Mouse (Mus musculus) layer of hippocampus, adult 9-11 months (tissue): ENCODE results near the gene Ermard.

Experiments used
- DNase-seq: peaks from one replicate; pipeline ENCODE4 v3.0.0; 2022

The Ermard gene

GRCm38 (mm10) chr17:15130288-15130656 is 89.3 kb downstream of the Ermard start:
- DNase-seq, result no peak

- DNase-seq, result no peak
Observed at GRCm38 (mm10) chr17:15134905-15135669, 94.1 kb downstream of the Ermard start.

GRCm38 (mm10) chr17:15137443-15137842 is 96.4 kb downstream of the Ermard start:
- no peak for DNase-seq
